ENCODE assay signal across 17 mouse cellular contexts in the genomic region with DNA sequence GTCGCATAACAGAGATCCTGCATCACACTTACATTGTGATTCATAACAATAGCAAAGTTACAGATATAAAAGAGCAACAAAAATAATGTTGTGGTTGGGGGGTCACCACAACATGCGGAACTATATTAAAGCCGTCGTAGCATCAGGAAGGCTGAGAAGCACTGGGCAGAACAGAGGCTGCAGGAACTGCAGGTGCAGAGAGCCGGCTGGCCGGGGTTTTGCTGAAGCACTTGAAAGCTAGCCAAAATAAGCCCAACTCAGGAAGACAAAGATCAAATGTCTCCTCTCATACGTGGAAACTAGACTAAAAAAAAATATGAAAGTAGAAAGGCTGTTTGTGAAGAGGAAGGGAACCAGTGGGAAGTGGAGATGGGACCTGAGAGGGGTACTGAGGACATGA. TPM values are rescaled to one million over a fixed set of nuclear protein-coding genes. Genes with fewer than 3 reads are reported as not detected.
DNase-seq lines count a peak whose midpoint lies in the region; ATAC-seq and TF ChIP-seq lines count a peak whose summit lies in the region.
"Had no signal": no experiment of that assay in that cellular context is flagged by ENCODE, and none has a peak within 500 bp of the region (broad histone marks: within the 10 kb centered on the region; RNA-seq: fewer than 3 reads in every experiment).

No protein-coding gene starts in this region.

- H3K9ac ChIP-seq in kidney, embryonic 14.5 days (ENCODE audit: low read depth, low read length): no peak overlapping the region
- no peak overlapping the region for H3K9ac ChIP-seq in kidney, postnatal 0 days (ENCODE audit: low read depth, low read length)
- H3K9ac ChIP-seq in intestine, postnatal 0 days (ENCODE audit: low read depth, low read length): no peak overlapping the region
- H3K9ac ChIP-seq: limb, embryonic 13.5 days; neural tube, embryonic 13.5 days had no signal

- DNase-seq in kidney, adult 11 months: peak; percentile 50
- DNase-seq in kidney, postnatal 0 days (ENCODE audit: low spot score): peak; percentile 33
- DNase-seq in thymus, adult 2 months: peak; percentile 40
- DNase-seq in layer of hippocampus, adult 8-10 months (ENCODE audit: low spot score in 2 of 2): no peak
- no peak for DNase-seq in layer of hippocampus, adult 9-10 months (ENCODE audit: low spot score)
- DNase-seq: cerebellum, adult 9-11 months; lung, adult 2 months had no signal

- ATAC-seq in kidney, embryonic 14.5 days (ENCODE audit: low FRiP score, low TSS enrichment): no peak
- ATAC-seq in common myeloid progenitor, adult 5-6 weeks (replicated peaks; ENCODE audit: low read depth, poor library complexity, severe bottlenecking): peak; percentile 45
- no peak for ATAC-seq in kidney, postnatal 0 days (replicated peaks; ENCODE audit: low FRiP score, low read depth)
- ATAC-seq in intestine, postnatal 0 days: no peak

- TF ChIP-seq POLR2A in thymus, adult 2 months (IDR thresholded peaks at IDR 0.05; ENCODE audit: control insufficient read depth, extremely low read depth, insufficient read depth, low read length, poor library complexity): no peak

- H3K4me3 ChIP-seq in kidney, embryonic 14.5 days (ENCODE audit: low read length): no peak overlapping the region
- no peak overlapping the region for H3K4me3 ChIP-seq in kidney, postnatal 0 days (replicated peaks; ENCODE audit: low read depth, low read length)
- H3K4me3 ChIP-seq in thymus, adult 2 months (ENCODE audit: control insufficient read depth, insufficient read depth, low read length): no peak overlapping the region
- H3K4me3 ChIP-seq in intestine, postnatal 0 days (ENCODE audit: low read depth, low read length): no peak overlapping the region
- H3K4me3 ChIP-seq: forebrain, embryonic 10.5 days; hindbrain, embryonic 10.5 days; limb, embryonic 13.5 days; megakaryocyte, embryonic 14.5 days; neural tube, embryonic 13.5 days had no signal

- no peaks in the 10 kb centered on the region for H3K9me3 ChIP-seq in kidney, embryonic 14.5 days (ENCODE audit: control insufficient read depth, low read length)
- no peaks in the 10 kb centered on the region for H3K9me3 ChIP-seq in kidney, postnatal 0 days (replicated peaks; ENCODE audit: low read length)
- no peaks in the 10 kb centered on the region for H3K9me3 ChIP-seq in intestine, postnatal 0 days (ENCODE audit: control insufficient read depth)
- H3K9me3 ChIP-seq: forebrain, embryonic 10.5 days; hindbrain, embryonic 10.5 days; limb, embryonic 13.5 days; megakaryocyte, embryonic 14.5 days; neural tube, embryonic 13.5 days had no signal

- no peak overlapping the region for H3K27ac ChIP-seq in kidney, embryonic 14.5 days (ENCODE audit: low read depth, low read length)
- no peak overlapping the region for H3K27ac ChIP-seq in kidney, postnatal 0 days
- peak overlapping the region; percentile 77 for H3K27ac ChIP-seq in thymus, adult 2 months (ENCODE audit: control insufficient read depth, insufficient read depth, low read length)
- no peak overlapping the region for H3K27ac ChIP-seq in intestine, postnatal 0 days (ENCODE audit: low read depth, low read length)
- H3K27ac ChIP-seq: forebrain, embryonic 10.5 days; hindbrain, embryonic 10.5 days; limb, embryonic 13.5 days; neural tube, embryonic 13.5 days had no signal

- no peak overlapping the region for H3K4me2 ChIP-seq in kidney, embryonic 14.5 days (replicated peaks; ENCODE audit: low read depth, low read length)
- no peak overlapping the region for H3K4me2 ChIP-seq in kidney, postnatal 0 days (ENCODE audit: low read length)
- H3K4me2 ChIP-seq in intestine, postnatal 0 days (replicated peaks; ENCODE audit: low read depth): no peak overlapping the region
- H3K4me2 ChIP-seq: limb, embryonic 13.5 days; neural tube, embryonic 13.5 days had no signal

- WGBS in kidney, embryonic 14.5 days: 51% methylated on average over 7 of the region's 7 CpGs
- WGBS in kidney, postnatal 0 days: 33% methylated on average over 7 of the region's 7 CpGs
- 2% methylated on average over 7 of the region's 7 CpGs for WGBS in thymus, adult 2 months
- WGBS in intestine, postnatal 0 days: 62% methylated on average over 7 of the region's 7 CpGs

- H3K36me3 ChIP-seq in kidney, embryonic 14.5 days (ENCODE audit: control insufficient read depth, insufficient read depth, low read length): no peaks in the 10 kb centered on the region
- no peaks in the 10 kb centered on the region for H3K36me3 ChIP-seq in kidney, postnatal 0 days (ENCODE audit: insufficient read depth, low read length)
- H3K36me3 ChIP-seq in thymus, adult 2 months (ENCODE audit: control insufficient read depth, insufficient read depth, low read length): no peaks in the 10 kb centered on the region
- H3K36me3 ChIP-seq in intestine, postnatal 0 days (ENCODE audit: control insufficient read depth, insufficient read depth): no peaks in the 10 kb centered on the region
- H3K36me3 ChIP-seq: forebrain, embryonic 10.5 days; hindbrain, embryonic 10.5 days; limb, embryonic 13.5 days; neural tube, embryonic 13.5 days had no signal

- no peak for TF ChIP-seq CTCF in kidney, postnatal 0 days (IDR thresholded peaks at IDR 0.05; ENCODE audit: low read depth)
- no peak for TF ChIP-seq CTCF in thymus, adult 2 months (IDR thresholded peaks at IDR 0.05; ENCODE audit: borderline replicate concordance, control insufficient read depth, extremely low read depth, insufficient read depth, low read length, poor library complexity)
- TF ChIP-seq CTCF in intestine, postnatal 0 days (IDR thresholded peaks at IDR 0.05; ENCODE audit: low read depth): no peak

- no peaks in the 10 kb centered on the region for H3K27me3 ChIP-seq in kidney, embryonic 14.5 days (ENCODE audit: control insufficient read depth, insufficient read depth, low read length)
- no peaks in the 10 kb centered on the region for H3K27me3 ChIP-seq in kidney, postnatal 0 days (ENCODE audit: insufficient read depth, low read length)
- H3K27me3 ChIP-seq in thymus, adult 2 months (ENCODE audit: control insufficient read depth, insufficient read depth, low read length): no peaks in the 10 kb centered on the region
- H3K27me3 ChIP-seq in intestine, postnatal 0 days (replicated peaks; ENCODE audit: control insufficient read depth, insufficient read depth, low read length): no peaks in the 10 kb centered on the region
- H3K27me3 ChIP-seq: limb, embryonic 13.5 days; neural tube, embryonic 13.5 days had no signal

- no peaks in the 10 kb centered on the region for H3K4me1 ChIP-seq in kidney, embryonic 14.5 days (ENCODE audit: control insufficient read depth, insufficient read depth, low read length)
- no peaks in the 10 kb centered on the region for H3K4me1 ChIP-seq in kidney, postnatal 0 days (replicated peaks; ENCODE audit: insufficient read depth, low read length)
- peaks cover 17% of the 10 kb centered on the region for H3K4me1 ChIP-seq in thymus, adult 2 months (replicated peaks; ENCODE audit: control insufficient read depth, insufficient read depth, low read length)
- H3K4me1 ChIP-seq in intestine, postnatal 0 days (replicated peaks; ENCODE audit: control insufficient read depth, insufficient read depth, low read length): 0 out of 2 replicates have a peak, but pooled peaks cover 3% of the 10 kb centered on the region

RNA-seq across cellular contexts. Expression of a gene that starts 19.3 kb away (rescaled TPM):
- polyA plus RNA-seq in kidney, embryonic 14.5 days (2014; fragmentation: Nextera tagmentation; extraction: Ambion mirVana): 1.7 and 3.9 TPM in 2 replicates
- total RNA-seq in common myeloid progenitor, adult 5-6 weeks (2017): not detected in 2 replicates
- 19.2 and 25.5 TPM in 2 replicates for polyA plus RNA-seq in kidney, postnatal 0 days (2015; fragmentation: Nextera tagmentation; extraction: Ambion mirVana)
- polyA plus RNA-seq in thymus, adult 2 months (2012; rRNA removed): 0.10 and 0.38 TPM in 2 replicates
- 10 to 100 TPM; 10.6 to 12.2 (median 11.5) TPM for total RNA-seq in layer of hippocampus, adult 8-10 months (2022)
- polyA plus RNA-seq in intestine, postnatal 0 days (2015; fragmentation: Nextera tagmentation; extraction: Ambion mirVana): 0.05 and 0.13 TPM in 2 replicates
- total RNA-seq: heart, adult 18-20 months had no signal
- polyA plus RNA-seq: large intestine, adult 2 months; limb, embryonic 13.5 days; lung, adult 2 months had no signal

RNA-seq across cellular contexts. Expression of a gene that starts 46.1 kb away (rescaled TPM):
- polyA plus RNA-seq in kidney, embryonic 14.5 days (2014; fragmentation: Nextera tagmentation; extraction: Ambion mirVana): 1.2 and 3.2 TPM in 2 replicates
- total RNA-seq in common myeloid progenitor, adult 5-6 weeks (2017): not detected in 2 replicates
- polyA plus RNA-seq in kidney, postnatal 0 days (2015; fragmentation: Nextera tagmentation; extraction: Ambion mirVana): 73.8 and 93.1 TPM in 2 replicates
- 0.16 TPM in 1 of 2 replicates, not detected in the other for polyA plus RNA-seq in thymus, adult 2 months (2012; rRNA removed)
- 1 to 10 TPM; 3.5 to 4.4 (median 4.1) TPM for total RNA-seq in layer of hippocampus, adult 8-10 months (2022)
- 0.03 and 0.10 TPM in 2 replicates for polyA plus RNA-seq in intestine, postnatal 0 days (2015; fragmentation: Nextera tagmentation; extraction: Ambion mirVana)
- total RNA-seq: heart, adult 18-20 months had no signal
- polyA plus RNA-seq: forebrain, embryonic 10.5 days; large intestine, adult 2 months; limb, embryonic 13.5 days; lung, adult 2 months had no signal

Comparison
In these comparisons a context has a peak if more than half of its experiments do, and no peak if none do; other contexts are left out.
1. RNA of a gene that starts 46.1 kb away (polyA plus RNA-seq): 73.8 to 93.1 TPM in kidney, postnatal 0 days; 1.2 to 3.2 TPM in kidney, embryonic 14.5 days, 0.16 TPM in thymus, adult 2 months and 0.03 to 0.10 TPM in intestine, postnatal 0 days; every median in the first group is over 10 times any median in the second.
2. DNase-seq: peak in kidney, adult 11 months (single experiment), kidney, postnatal 0 days (single experiment) and thymus, adult 2 months (single experiment); none in layer of hippocampus, adult 8-10 months (0 of 2) and layer of hippocampus, adult 9-10 months (single experiment).